ENCODE assay signal across 27 mouse cellular contexts in the genomic region with DNA sequence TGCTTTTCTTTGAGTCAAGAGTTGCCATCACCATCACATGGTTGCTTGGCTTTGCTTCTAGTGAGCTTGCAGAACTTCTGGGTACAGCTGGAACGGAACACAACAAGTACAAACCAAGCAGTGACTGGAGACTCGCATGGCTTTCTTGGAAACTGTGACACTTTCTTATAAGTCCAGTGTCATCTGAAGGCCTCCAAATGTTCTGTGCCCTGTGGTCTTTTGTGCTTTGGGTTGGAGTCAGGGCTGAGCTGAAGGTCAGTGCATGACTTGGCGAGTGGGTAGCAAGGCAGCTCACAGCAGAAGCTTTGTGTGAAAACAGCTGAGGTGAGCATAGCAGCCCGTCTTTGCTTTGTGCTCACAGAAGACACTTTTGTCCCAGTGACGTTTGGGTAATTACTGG.
DNase-seq lines count a peak whose midpoint lies in the region; ATAC-seq and TF ChIP-seq lines count a peak whose summit lies in the region.
"Had no signal": no experiment of that assay in that cellular context is flagged by ENCODE, and none has a peak within 500 bp of the region (broad histone marks: within the 10 kb centered on the region; RNA-seq: fewer than 3 reads in every experiment).

No protein-coding gene starts in this region.

- no peaks in the 10 kb centered on the region for H3K36me3 ChIP-seq in kidney, adult 2 months (ENCODE audit: control insufficient read depth, insufficient read depth, low read length)
- no peaks in the 10 kb centered on the region for H3K36me3 ChIP-seq in embryonic facial prominence, embryonic 10.5 days (replicated peaks)
- H3K36me3 ChIP-seq in hindbrain, embryonic 12.5 days: no peaks in the 10 kb centered on the region
- H3K36me3 ChIP-seq: embryonic facial prominence, embryonic 12.5 days; heart, embryonic 12.5 days; intestine, embryonic 15.5 days; limb, embryonic 13.5 days; neural tube, embryonic 12.5 days had no signal

- H3K27me3 ChIP-seq in kidney, adult 2 months (replicated peaks; ENCODE audit: control insufficient read depth, insufficient read depth, low read length): no peaks in the 10 kb centered on the region
- H3K27me3 ChIP-seq in embryonic facial prominence, embryonic 10.5 days (replicated peaks; ENCODE audit: low read depth, poor library complexity, severe bottlenecking): no peaks in the 10 kb centered on the region
- H3K27me3 ChIP-seq in hindbrain, embryonic 12.5 days: no peaks in the 10 kb centered on the region
- H3K27me3 ChIP-seq: embryonic facial prominence, embryonic 12.5 days; heart, embryonic 12.5 days; intestine, embryonic 15.5 days; limb, embryonic 13.5 days; neural tube, embryonic 12.5 days had no signal

- H3K4me2 ChIP-seq in hindbrain, embryonic 12.5 days (replicated peaks): no peak overlapping the region
- H3K4me2 ChIP-seq: embryonic facial prominence, embryonic 12.5 days; heart, embryonic 12.5 days; intestine, embryonic 15.5 days; limb, embryonic 13.5 days; liver, embryonic 11.5 days; midbrain, embryonic 11.5 days; neural tube, embryonic 12.5 days had no signal

- 77% methylated on average over 5 of the region's 5 CpGs for WGBS in kidney, adult 2 months
- 69% methylated on average over 5 of the region's 5 CpGs for WGBS in embryonic facial prominence, embryonic 10.5 days
- WGBS in hindbrain, embryonic 12.5 days: 63% methylated on average over 5 of the region's 5 CpGs

- DNase-seq in kidney, adult 2 months: peak; percentile 15
- DNase-seq in kidney, postnatal 14 days: no peak
- peak; percentile 17 for DNase-seq in adrenal gland, postnatal 14 days
- DNase-seq in lung, postnatal 25 days (ENCODE audit: low spot score): peak; percentile 28
- DNase-seq in embryonic facial prominence, embryonic 10.5 days (ENCODE audit: low spot score): no peak
- DNase-seq in urinary bladder, postnatal 10 days (ENCODE audit: low spot score): no peak
- DNase-seq: cerebellum, adult 11 months; cerebellum, adult 9-10 months; cerebellum, postnatal 36 days; gastrocnemius, postnatal 25 days; kidney, postnatal 25 days; right cerebral cortex, adult 18-20 months; spleen, adult 18-20 months; thymus, postnatal 4 days had no signal

- no peak overlapping the region for H3K27ac ChIP-seq in kidney, adult 2 months (ENCODE audit: insufficient read depth, low read depth, low read length)
- no peak overlapping the region for H3K27ac ChIP-seq in embryonic facial prominence, embryonic 10.5 days (replicated peaks)
- no peak overlapping the region for H3K27ac ChIP-seq in hindbrain, embryonic 12.5 days
- H3K27ac ChIP-seq: embryonic facial prominence, embryonic 12.5 days; hindbrain, postnatal 0 days; intestine, embryonic 15.5 days; left cerebral cortex, adult 2 months; limb, embryonic 13.5 days; neural tube, embryonic 12.5 days had no signal

- TF ChIP-seq POLR2A in kidney, adult 2 months (IDR thresholded peaks at IDR 0.05; ENCODE audit: low read depth, low read length): no peak

- ATAC-seq in hindbrain, embryonic 12.5 days (ENCODE audit: low FRiP score): no peak
- ATAC-seq: forebrain, embryonic 14.5 days; hindbrain, postnatal 0 days; intestine, embryonic 15.5 days; midbrain, embryonic 16.5 days had no signal

- H3K9ac ChIP-seq in hindbrain, embryonic 12.5 days: no peak overlapping the region
- H3K9ac ChIP-seq: embryonic facial prominence, embryonic 12.5 days; heart, embryonic 12.5 days; intestine, embryonic 15.5 days; limb, embryonic 13.5 days; neural tube, embryonic 12.5 days had no signal

- no peaks in the 10 kb centered on the region for H3K9me3 ChIP-seq in embryonic facial prominence, embryonic 10.5 days
- H3K9me3 ChIP-seq in hindbrain, embryonic 12.5 days (replicated peaks): no peaks in the 10 kb centered on the region
- H3K9me3 ChIP-seq: embryonic facial prominence, embryonic 12.5 days; heart, embryonic 12.5 days; intestine, embryonic 15.5 days; limb, embryonic 13.5 days; neural tube, embryonic 12.5 days had no signal

- H3K4me3 ChIP-seq in kidney, adult 2 months (ENCODE audit: insufficient read depth, low read depth, low read length): no peak overlapping the region
- H3K4me3 ChIP-seq in embryonic facial prominence, embryonic 10.5 days: no peak overlapping the region
- no peak overlapping the region for H3K4me3 ChIP-seq in hindbrain, embryonic 12.5 days
- H3K4me3 ChIP-seq: embryonic facial prominence, embryonic 12.5 days; heart, embryonic 12.5 days; intestine, embryonic 15.5 days; left cerebral cortex, adult 2 months; limb, embryonic 13.5 days; myocyte; neural tube, embryonic 12.5 days had no signal

- no peak for TF ChIP-seq CTCF in kidney, adult 2 months (conservative IDR thresholded peaks at IDR 0.05; ENCODE audit: insufficient read depth, insufficient read length, low read depth, low read length)

- no peaks in the 10 kb centered on the region for H3K4me1 ChIP-seq in kidney, adult 2 months (ENCODE audit: control insufficient read depth, insufficient read depth, low read length)
- H3K4me1 ChIP-seq in embryonic facial prominence, embryonic 10.5 days: peaks cover 3% of the 10 kb centered on the region; the same call in 1 of the 2 replicates
- H3K4me1 ChIP-seq in hindbrain, embryonic 12.5 days: no peaks in the 10 kb centered on the region
- H3K4me1 ChIP-seq: heart, embryonic 12.5 days; intestine, embryonic 15.5 days; neural tube, embryonic 12.5 days had no signal

Comparison
In these comparisons a context has a peak if more than half of its experiments do, and no peak if none do; other contexts are left out.
1. DNase-seq: peak in kidney, adult 2 months (single experiment), adrenal gland, postnatal 14 days (single experiment) and lung, postnatal 25 days (single experiment); none in kidney, postnatal 14 days (single experiment), embryonic facial prominence, embryonic 10.5 days (single experiment) and urinary bladder, postnatal 10 days (single experiment).